Mouse (Mus musculus): ENCODE results near the gene Sec14l1. TPM values are rescaled to one million over a fixed set of nuclear protein-coding genes. Genes with fewer than 3 reads are reported as not detected.

The Sec14l1 gene
- total and polyA plus RNA-seq, 3 experiments = 42.0 to 55.9 TPM; not detected in 1

- DNase-seq (ENCODE audit: low read depth, low spot score) = no peak
- Histone ChIP-seq H3K27me3 (ENCODE audit: control insufficient read depth in 1 of 2, insufficient read depth in 2 of 2, low read length in 2 of 2) (no peaks in the 10 kb centered on the region), H3K79me2 (ENCODE audit: control insufficient read depth, insufficient read depth, low read length, poor library complexity) (peaks cover 18% of the 10 kb centered on the region), H3K27ac (ENCODE audit: control insufficient read depth, low read depth, low read length) (no peak overlapping the region), H3K9me3 (replicated peaks; ENCODE audit: insufficient read depth, low read length) (no peaks in the 10 kb centered on the region), H3K36me3 (ENCODE audit: control insufficient read depth in 1 of 2, insufficient read depth in 2 of 2, low read length in 2 of 2) (peaks cover 0 to 19% of the 10 kb centered on the region in 2 experiments; a peak in 3 of 4 replicates), H3K4me3 (ENCODE audit: control insufficient read depth in 1 of 2, insufficient read depth in 1 of 2, low read depth in 2 of 2, low read length in 2 of 2) (no peak overlapping the region), H3K4me1 (ENCODE audit: control insufficient read depth in 1 of 2, insufficient read depth in 2 of 2, low read length in 2 of 2) (peaks cover 5 to 16% of the 10 kb centered on the region in 2 experiments), H3K9ac (ENCODE audit: control insufficient read depth, low read depth, low read length, poor library complexity, severe bottlenecking) (no peak overlapping the region)
- no peak for TF ChIP-seq E2F4 (IDR thresholded peaks at IDR 0.05; ENCODE audit: borderline replicate concordance, low read depth, low read length)
- no peak for TF ChIP-seq ZKSCAN1 (IDR thresholded peaks at IDR 0.05; ENCODE audit: low read depth, low read length)
- no peak for TF ChIP-seq CTCF (IDR thresholded peaks at IDR 0.05 in 2 of 3, conservative IDR thresholded peaks at IDR 0.05 in 1 of 3; ENCODE audit: control insufficient read depth in 1 of 3, insufficient read depth in 1 of 3, low read depth in 2 of 3, low read length in 3 of 3, poor library complexity in 1 of 3, severe bottlenecking in 1 of 3)
- no peak for TF ChIP-seq MEF2A (IDR thresholded peaks at IDR 0.05; ENCODE audit: extremely low read depth, insufficient replicate concordance, low read depth, low read length, poor library complexity, severe bottlenecking)
- TF ChIP-seq POLR2AphosphoS5 (IDR thresholded peaks at IDR 0.05; ENCODE audit: borderline replicate concordance, low read depth, low read length) = no peak
- TF ChIP-seq MYC (IDR thresholded peaks at IDR 0.05; ENCODE audit: low read depth, low read length) = no peak
- TF ChIP-seq MYB (IDR thresholded peaks at IDR 0.05; ENCODE audit: low read depth, low read length) = no peak
- no peak for TF ChIP-seq BHLHE40 (IDR thresholded peaks at IDR 0.05; ENCODE audit: borderline replicate concordance, low read depth, low read length)
- TF ChIP-seq NRF1 (IDR thresholded peaks at IDR 0.05; ENCODE audit: insufficient read depth, low read depth, low read length, poor library complexity, severe bottlenecking) = no peak
- no peak for TF ChIP-seq CHD2 (IDR thresholded peaks at IDR 0.05; ENCODE audit: low read length)
- no peak for TF ChIP-seq NELFE (IDR thresholded peaks at IDR 0.05; ENCODE audit: low read depth, low read length)
- TF ChIP-seq ELF1 (IDR thresholded peaks at IDR 0.05; ENCODE audit: low read depth, low read length) = no peak
- no peak for TF ChIP-seq ETS1 (IDR thresholded peaks at IDR 0.05; ENCODE audit: low read depth, low read length)
- TF ChIP-seq TAL1 (IDR thresholded peaks at IDR 0.05; ENCODE audit: low read length) = no peak
- TF ChIP-seq RCOR1 (IDR thresholded peaks at IDR 0.05; ENCODE audit: low read depth, low read length) = no peak
- TF ChIP-seq ZC3H11A (IDR thresholded peaks at IDR 0.05; ENCODE audit: low read depth, low read length) = no peak
- TF ChIP-seq UBTF (IDR thresholded peaks at IDR 0.05; ENCODE audit: borderline replicate concordance, insufficient read depth, low read depth, low read length) = no peak
- TF ChIP-seq MAZ (IDR thresholded peaks at IDR 0.05; ENCODE audit: low read depth, low read length) = no peak
- TF ChIP-seq TCF12 (IDR thresholded peaks at IDR 0.05; ENCODE audit: low read depth, low read length) = no peak
- TF ChIP-seq MXI1 (IDR thresholded peaks at IDR 0.05; ENCODE audit: low read depth, low read length) = no peak
Observed at GRCm38 (mm10) chr11:117117791-117118190, 2.8 kb downstream of the Sec14l1 start.

GRCm38 (mm10) chr11:117118248-117118647, 3.3 kb downstream of the Sec14l1 start:
- Histone ChIP-seq H3K27ac (ENCODE audit: control insufficient read depth, low read depth, low read length) (no peak overlapping the region), H3K36me3 (ENCODE audit: control insufficient read depth in 1 of 2, insufficient read depth in 2 of 2, low read length in 2 of 2) (peaks cover 0 to 15% of the 10 kb centered on the region in 2 experiments; a peak in 3 of 4 replicates), H3K4me1 (ENCODE audit: control insufficient read depth in 1 of 2, insufficient read depth in 2 of 2, low read length in 2 of 2) (peaks cover under 1 to 11% of the 10 kb centered on the region in 2 experiments)

More at GRCm38 (mm10) chr11:117118248-117118647, 3.3 kb downstream of the Sec14l1 start:
- Histone ChIP-seq H3K9ac (ENCODE audit: control insufficient read depth, low read depth, low read length, poor library complexity, severe bottlenecking) (no peak overlapping the region), H3K9me3 (replicated peaks; ENCODE audit: insufficient read depth, low read length) (no peaks in the 10 kb centered on the region), H3K27me3 (ENCODE audit: control insufficient read depth in 1 of 2, insufficient read depth in 2 of 2, low read length in 2 of 2) (no peaks in the 10 kb centered on the region), H3K79me2 (ENCODE audit: control insufficient read depth, insufficient read depth, low read length, poor library complexity) (peaks cover 18% of the 10 kb centered on the region), H3K4me3 (ENCODE audit: control insufficient read depth in 1 of 2, insufficient read depth in 1 of 2, low read depth in 2 of 2, low read length in 2 of 2) (no peak overlapping the region)
- TF ChIP-seq ETS1 (IDR thresholded peaks at IDR 0.05; ENCODE audit: low read depth, low read length) (no peak), UBTF (IDR thresholded peaks at IDR 0.05; ENCODE audit: borderline replicate concordance, insufficient read depth, low read depth, low read length) (no peak), ELF1 (IDR thresholded peaks at IDR 0.05; ENCODE audit: low read depth, low read length) (no peak), SMC3 (IDR thresholded peaks at IDR 0.05; ENCODE audit: low read depth, low read length) (no peak), MYB (IDR thresholded peaks at IDR 0.05; ENCODE audit: low read depth, low read length) (no peak), RAD21 (IDR thresholded peaks at IDR 0.05; ENCODE audit: low read depth, low read length) (no peak), MXI1 (IDR thresholded peaks at IDR 0.05; ENCODE audit: low read depth, low read length) (no peak), GABPA (IDR thresholded peaks at IDR 0.05; ENCODE audit: low read depth, low read length) (no peak), ZKSCAN1 (IDR thresholded peaks at IDR 0.05; ENCODE audit: low read depth, low read length) (no peak), TBP (IDR thresholded peaks at IDR 0.05; ENCODE audit: low read depth, low read length) (no peak), CTCF (IDR thresholded peaks at IDR 0.05 in 2 of 3, conservative IDR thresholded peaks at IDR 0.05 in 1 of 3; ENCODE audit: control insufficient read depth in 1 of 3, insufficient read depth in 1 of 3, low read depth in 2 of 3, low read length in 3 of 3, poor library complexity in 1 of 3, severe bottlenecking in 1 of 3) (no peak), MYC (IDR thresholded peaks at IDR 0.05; ENCODE audit: low read depth, low read length) (no peak), ZC3H11A (IDR thresholded peaks at IDR 0.05; ENCODE audit: low read depth, low read length) (no peak), JUND (IDR thresholded peaks at IDR 0.05; ENCODE audit: low read depth, low read length) (no peak), RCOR1 (IDR thresholded peaks at IDR 0.05; ENCODE audit: low read depth, low read length) (no peak), MEF2A (IDR thresholded peaks at IDR 0.05; ENCODE audit: extremely low read depth, insufficient replicate concordance, low read depth, low read length, poor library complexity, severe bottlenecking) (no peak), ZMIZ1 (IDR thresholded peaks at IDR 0.05; ENCODE audit: low read depth, low read length) (no peak), TCF12 (IDR thresholded peaks at IDR 0.05; ENCODE audit: low read depth, low read length) (no peak)
- DNase-seq (ENCODE audit: low read depth, low spot score) = no peak

Measured in MEL (cell line).